Mouse (Mus musculus) forebrain, embryonic 10.5 days (tissue): ENCODE measurements around the gene Olfr1065. TPM values are rescaled to one million over a fixed set of nuclear protein-coding genes. Genes with fewer than 3 reads are reported as not detected.
"Not testable (repeated sequence)": the region's sequence is repeated elsewhere in the genome, so short reads cannot be mapped to it uniquely, and the experiment has no call there.

Experiments
- DNase-seq: peaks from one replicate; pipeline ENCODE4 v3.0.0-alpha.2; 2017; ENCODE audit warnings: low spot score; ENCODE audit errors: extremely low spot score
- H3K27ac ChIP-seq: fragments of 300-500 bp; sonication (generic); 2 replicates; pipeline ENCODE4 v1.5.1; 2016; ENCODE audit warnings: mild to moderate bottlenecking
- H3K27me3 ChIP-seq: fragments of 300-500 bp; sonication (generic); 2 replicates; pipeline ENCODE4 v1.6.1; 2016; ENCODE audit warnings: mild to moderate bottlenecking; ENCODE audit not compliant: poor library complexity, severe bottlenecking
- H3K36me3 ChIP-seq: fragments of 300-500 bp; sonication (generic); replicated peaks from 2 replicates; pipeline ENCODE4 v1.6.1; 2016; ENCODE audit warnings: mild to moderate bottlenecking, moderate library complexity
- H3K4me1 ChIP-seq: fragments of 300-500 bp; sonication (generic); 2 replicates; pipeline ENCODE4 v1.6.1; 2016
- H3K4me3 ChIP-seq: fragments of 300-500 bp; sonication (generic); 2 replicates; pipeline ENCODE4 v1.5.1; 2016; ENCODE audit warnings: mild to moderate bottlenecking, moderate library complexity
- H3K9me3 ChIP-seq: fragments of 300-500 bp; sonication (generic); 2 replicates; pipeline ENCODE4 v1.6.1; 2016; ENCODE audit warnings: mild to moderate bottlenecking, moderate library complexity
- WGBS: fragments of 180-500 bp; shearing (Covaris S2); methylation state at CpG from one replicate; pipeline ENCODE4 v1.1.7; 2016; 5-methylcytosine and 5-hydroxymethylcytosine counted together
- polyA plus RNA-seq: library from polyadenylated mRNA; unstranded; fragments of >200 nt; fragmentation: Nextera tagmentation; extraction: Ambion mirVana; gene quantifications from 2 replicates; pipeline ENCODE4 v1.2.1, GENCODE M21; 2016

Gene Olfr1065
- not detected in 2 replicates for polyA plus RNA-seq

GRCm38 (mm10) chr2:86450491-86450890 is at the start of gene Olfr1065:
Gene Olfr1065 (minus strand): TSS chr2:86450591.
- H3K36me3 ChIP-seq, H3K27me3 ChIP-seq: not testable (repeated sequence)
- 91% methylated on average over 1 of the region's 1 CpGs for WGBS

GRCm38 (mm10) chr2:86487286-86487685 is 36.9 kb upstream of the Olfr1065 start, which contains the start of gene Olfr228:
Gene Olfr228 (minus strand): TSS chr2:86487386.
- Histone ChIP-seq H3K4me3 (no peak within 1 kb of the TSS), H3K9me3 (no peaks in the 10 kb centered on the region), H3K27ac (no peak within 1 kb of the TSS), H3K27me3 (no peaks in the 10 kb centered on the region), H3K4me1 (no peaks in the 10 kb centered on the region), H3K36me3 (no peaks in the 10 kb centered on the region)
- no peak for DNase-seq
- WGBS = 61% methylated on average over 1 of the region's 1 CpGs

More at GRCm38 (mm10) chr2:86450491-86450890, at the start of gene Olfr1065:
- H3K9me3 ChIP-seq, DNase-seq, H3K27ac ChIP-seq, H3K4me1 ChIP-seq, H3K4me3 ChIP-seq: not testable (repeated sequence)

GRCm38 (mm10) chr2:86464442-86465109 is 14.2 kb upstream of the Olfr1065 start:
- no peaks in the 10 kb centered on the region for H3K4me1 ChIP-seq
- H3K9me3 ChIP-seq = no peaks in the 10 kb centered on the region
- DNase-seq = peak; percentile 45
- no peak overlapping the region for H3K27ac ChIP-seq
- WGBS = 45% methylated on average over 10 of the region's 10 CpGs
- no peak overlapping the region for H3K4me3 ChIP-seq
- H3K36me3 ChIP-seq = no peaks in the 10 kb centered on the region
- H3K27me3 ChIP-seq = no peaks in the 10 kb centered on the region

GRCm38 (mm10) chr2:86460434-86460833 is 10.0 kb upstream of the Olfr1065 start:
- no peak overlapping the region for H3K27ac ChIP-seq
- H3K27me3 ChIP-seq = no peaks in the 10 kb centered on the region
- H3K4me1 ChIP-seq = no peaks in the 10 kb centered on the region
- DNase-seq = no peak
- H3K9me3 ChIP-seq = no peaks in the 10 kb centered on the region
- 83% methylated on average over 1 of the region's 1 CpGs for WGBS
- H3K4me3 ChIP-seq = no peak overlapping the region
- no peaks in the 10 kb centered on the region for H3K36me3 ChIP-seq

- 87% methylated on average over 1 of the region's 1 CpGs for WGBS
- no peaks in the 10 kb centered on the region for H3K4me1 ChIP-seq
- no peak within 1 kb of the TSS for H3K4me3 ChIP-seq
- H3K9me3 ChIP-seq = no peaks in the 10 kb centered on the region
- no peaks in the 10 kb centered on the region for H3K36me3 ChIP-seq
- H3K27me3 ChIP-seq = no peaks in the 10 kb centered on the region
- H3K27ac ChIP-seq = no peak within 1 kb of the TSS
- DNase-seq = no peak
These were observed 5.8 kb upstream of the Olfr1065 start, which contains the start of gene Olfr1066 for GRCm38 (mm10) chr2:86456169-86456568. Gene Olfr1066 (minus strand): TSS chr2:86456269.

GRCm38 (mm10) chr2:86442101-86442500 is 8.3 kb downstream of the Olfr1065 start:
- not testable (repeated sequence) for DNase-seq, H3K4me3 ChIP-seq, H3K27ac ChIP-seq, H3K9me3 ChIP-seq, H3K4me1 ChIP-seq, H3K27me3 ChIP-seq, H3K36me3 ChIP-seq
- WGBS = 66% methylated on average over 1 of the region's 1 CpGs

GRCm38 (mm10) chr2:86428511-86428910 is 21.9 kb downstream of the Olfr1065 start:
- H3K36me3 ChIP-seq, H3K27me3 ChIP-seq, H3K9me3 ChIP-seq, DNase-seq, H3K27ac ChIP-seq, H3K4me3 ChIP-seq, H3K4me1 ChIP-seq: not testable (repeated sequence)
- 90% methylated on average over 8 of the region's 8 CpGs for WGBS

GRCm38 (mm10) chr2:86426649-86427048 is 23.7 kb downstream of the Olfr1065 start, which contains the start of gene Olfr1062:
Gene Olfr1062 (minus strand): TSS chr2:86426749.
- H3K36me3 ChIP-seq, H3K9me3 ChIP-seq, DNase-seq, H3K4me1 ChIP-seq, H3K27ac ChIP-seq, H3K27me3 ChIP-seq, H3K4me3 ChIP-seq: not testable (repeated sequence)

GRCm38 (mm10) chr2:86413950-86414349 is 36.4 kb downstream of the Olfr1065 start, which contains the start of gene Olfr1061:
Gene Olfr1061 (minus strand): TSS chr2:86414050.
- no peaks in the 10 kb centered on the region for H3K4me1 ChIP-seq
- no peaks in the 10 kb centered on the region for H3K9me3 ChIP-seq
- no peaks in the 10 kb centered on the region for H3K27me3 ChIP-seq
- no peak within 1 kb of the TSS for H3K27ac ChIP-seq
- no peak for DNase-seq
- H3K4me3 ChIP-seq = no peak within 1 kb of the TSS
- whole genome bisulfite sequencing = 95% methylated on average over 1 of the region's 1 CpGs
- no peaks in the 10 kb centered on the region for H3K36me3 ChIP-seq

- no peaks in the 10 kb centered on the region for H3K4me1 ChIP-seq
- H3K9me3 ChIP-seq = no peaks in the 10 kb centered on the region
- no peak overlapping the region for H3K4me3 ChIP-seq
- no peaks in the 10 kb centered on the region for H3K36me3 ChIP-seq
- H3K27ac ChIP-seq = no peak overlapping the region
- no peak for DNase-seq
- no peaks in the 10 kb centered on the region for H3K27me3 ChIP-seq
- WGBS = 95% methylated on average over 2 of the region's 2 CpGs
These were observed 55.3 kb downstream of the Olfr1065 start for GRCm38 (mm10) chr2:86395114-86395513.

Other genes with a start within 250 kb of the Olfr1065 start
- gene Olfr1045, start 247.6 kb downstream of the Olfr1065 start, polyA plus RNA-seq = not detected in 2 replicates
- not detected in 2 replicates for gene Olfr1046, start 231.3 kb downstream of the Olfr1065 start, polyA plus RNA-seq
- gene Olfr1047, start 219.2 kb downstream of the Olfr1065 start, polyA plus RNA-seq = not detected in 2 replicates
- gene Olfr1048, start 210.3 kb downstream of the Olfr1065 start, polyA plus RNA-seq = not detected in 2 replicates
- not detected in 2 replicates for gene Olfr1049, start 192.3 kb downstream of the Olfr1065 start, polyA plus RNA-seq
- gene Olfr1051, start 171.5 kb downstream of the Olfr1065 start, polyA plus RNA-seq = not detected in 2 replicates
- not detected in 2 replicates for gene Olfr1052, start 158.1 kb downstream of the Olfr1065 start, polyA plus RNA-seq
- not detected in 2 replicates for gene Olfr1053, start 135.3 kb downstream of the Olfr1065 start, polyA plus RNA-seq
- gene Olfr1054, start 115.2 kb downstream of the Olfr1065 start, polyA plus RNA-seq = not detected in 2 replicates
- not detected in 2 replicates for gene Olfr1055, start 100.3 kb downstream of the Olfr1065 start, polyA plus RNA-seq
- gene Olfr1056, start 88.1 kb downstream of the Olfr1065 start, polyA plus RNA-seq = not detected in 2 replicates
- gene Olfr1057, start 72.2 kb downstream of the Olfr1065 start, polyA plus RNA-seq = not detected in 2 replicates
- gene Olfr1058, start 62.0 kb downstream of the Olfr1065 start, polyA plus RNA-seq = not detected in 2 replicates
- not detected in 2 replicates for gene Olfr1061, start 36.5 kb downstream of the Olfr1065 start, polyA plus RNA-seq
- gene Olfr1062, start 23.8 kb downstream of the Olfr1065 start, polyA plus RNA-seq = not detected in 2 replicates
- not detected in 2 replicates for gene Olfr1066, start 5.7 kb upstream of the Olfr1065 start, polyA plus RNA-seq
- gene Olfr228, start 36.8 kb upstream of the Olfr1065 start, polyA plus RNA-seq = not detected in 2 replicates
- not detected in 2 replicates for gene Olfr1076, start 57.9 kb upstream of the Olfr1065 start, polyA plus RNA-seq
- not detected in 2 replicates for gene Olfr1079, start 91.9 kb upstream of the Olfr1065 start, polyA plus RNA-seq
- gene Olfr1080, start 107.6 kb upstream of the Olfr1065 start, polyA plus RNA-seq = not detected in 2 replicates
- gene Olfr1082, start 148.4 kb upstream of the Olfr1065 start, polyA plus RNA-seq = not detected in 2 replicates
- not detected in 2 replicates for gene Olfr1084, start 189.1 kb upstream of the Olfr1065 start, polyA plus RNA-seq
- gene Olfr1085, start 211.4 kb upstream of the Olfr1065 start, polyA plus RNA-seq = not detected in 2 replicates
- not detected in 2 replicates for gene Olfr1086, start 229.5 kb upstream of the Olfr1065 start, polyA plus RNA-seq
- not detected in 2 replicates for gene Olfr1087, start 247.8 kb upstream of the Olfr1065 start, polyA plus RNA-seq